Mouse (Mus musculus) testis, adult 2 months (tissue): Measurements from ENCODE around the gene Matn3. TPM values are rescaled to one million over a fixed set of nuclear protein-coding genes. Genes with fewer than 3 reads are reported as not detected.

Experiments
- H3K27ac ChIP-seq: fragments of 200-500 bp; 2 replicates; pipeline ENCODE4 v1.5.1; 2012; ENCODE audit warnings: low read depth, low read length; ENCODE audit not compliant: control insufficient read depth, insufficient read depth
- H3K27me3 ChIP-seq: fragments of 200-500 bp; 2 replicates; pipeline ENCODE4 v1.6.1; 2012; ENCODE audit warnings: mild to moderate bottlenecking, low read length, moderate library complexity; ENCODE audit not compliant: control insufficient read depth, insufficient read depth
- H3K36me3 ChIP-seq: fragments of 200-500 bp; 2 replicates; pipeline ENCODE4 v1.6.1; 2012; ENCODE audit warnings: mild to moderate bottlenecking, low read length; ENCODE audit not compliant: control insufficient read depth, insufficient read depth
- H3K4me1 ChIP-seq: fragments of 200-500 bp; 2 replicates; pipeline ENCODE4 v1.6.1; 2012; ENCODE audit warnings: low read length; ENCODE audit not compliant: control insufficient read depth, insufficient read depth
- H3K4me3 ChIP-seq: fragments of 200-500 bp; 2 replicates; pipeline ENCODE4 v1.5.1; 2012; ENCODE audit warnings: low read depth, mild to moderate bottlenecking, low read length, moderate library complexity, mixed read lengths; ENCODE audit not compliant: control insufficient read depth
- CTCF ChIP-seq: fragments of 200-500 bp; IDR thresholded peaks from 2 replicates; pipeline ENCODE4 v1.5.1; 2012; ENCODE audit warnings: low read depth, mild to moderate bottlenecking, inconsistent platforms, low read length, moderate library complexity; ENCODE audit not compliant: control insufficient read depth, insufficient read depth, insufficient replicate concordance
- POLR2A ChIP-seq: fragments of 200-500 bp; IDR thresholded peaks from 2 replicates; pipeline ENCODE4 v1.6.1; 2012; ENCODE audit warnings: low read depth, mild to moderate bottlenecking, inconsistent platforms, low read length, moderate library complexity; ENCODE audit not compliant: control insufficient read depth
- polyA plus RNA-seq: library from polyadenylated mRNA; depleted of rRNA; stranded (reverse); fragments of >200 nt; gene quantifications from 2 replicates; pipeline ENCODE4 v1.2.3, GENCODE M21; 2012

Matn3 gene
- polyA plus RNA-seq, 1 experiment: 0.07 TPM

- no peak for TF ChIP-seq CTCF
- TF ChIP-seq POLR2A: no peak
- peak overlapping the region; percentile 82 for H3K27ac ChIP-seq
- no peaks in the 10 kb centered on the region for H3K36me3 ChIP-seq
- peaks cover 6% of the 10 kb centered on the region for H3K4me1 ChIP-seq
- no peaks in the 10 kb centered on the region for H3K27me3 ChIP-seq
- no peak overlapping the region for H3K4me3 ChIP-seq
These were observed 34.7 kb upstream of the Matn3 start for GRCm38 (mm10) chr12:8912860-8913685.

GRCm38 (mm10) chr12:8913701-8914340 lies 33.9 kb upstream of the Matn3 start:
- Histone ChIP-seq H3K36me3 (no peaks in the 10 kb centered on the region), H3K4me1 (peaks cover 8% of the 10 kb centered on the region), H3K4me3 (no peak overlapping the region), H3K27me3 (no peaks in the 10 kb centered on the region), H3K27ac (peak overlapping the region; percentile 75)
- TF ChIP-seq CTCF: no peak
- TF ChIP-seq POLR2A: no peak

- Histone ChIP-seq H3K4me1 (peaks cover 8% of the 10 kb centered on the region), H3K4me3 (no peak overlapping the region), H3K36me3 (no peaks in the 10 kb centered on the region), H3K27me3 (no peaks in the 10 kb centered on the region), H3K27ac (peak overlapping the region; percentile 61)
- TF ChIP-seq POLR2A (0 out of 2 replicates have a peak, but pooled peaks have one; percentile 35), CTCF (no peak)
These were observed 31.4 kb upstream of the Matn3 start for GRCm38 (mm10) chr12:8916378-8916777.

- H3K27ac ChIP-seq: no peak overlapping the region
- peaks cover 6% of the 10 kb centered on the region for H3K4me1 ChIP-seq
- H3K27me3 ChIP-seq: no peaks in the 10 kb centered on the region
- H3K36me3 ChIP-seq: no peaks in the 10 kb centered on the region
- TF ChIP-seq POLR2A (no peak), CTCF (no peak)
- no peak overlapping the region for H3K4me3 ChIP-seq
These were observed 28.5 kb upstream of the Matn3 start for GRCm38 (mm10) chr12:8919231-8919630.

GRCm38 (mm10) chr12:8920996-8921393 lies 26.7 kb upstream of the Matn3 start:
- peak overlapping the region; percentile 98 for H3K4me3 ChIP-seq

GRCm38 (mm10) chr12:8921394-8922368 lies 26.0 kb upstream of the Matn3 start, which contains the start of gene Laptm4a:
Gene Laptm4a, plus strand, starts transcription at chr12:8921664.
- Histone ChIP-seq H3K36me3 (no peaks in the 10 kb centered on the region; the same call in 1 of the 2 replicates), H3K4me3 (peak within 1 kb of the TSS; percentile 98), H3K27me3 (no peaks in the 10 kb centered on the region), H3K27ac (peak within 1 kb of the TSS; percentile 99), H3K4me1 (peaks cover 4% of the 10 kb centered on the region; the same call in 1 of the 2 replicates)
- TF ChIP-seq CTCF (no peak), POLR2A (peak; percentile 88)

More at GRCm38 (mm10) chr12:8920996-8921393, 26.7 kb upstream of the Matn3 start:
- H3K4me1 ChIP-seq: peaks cover 6% of the 10 kb centered on the region
- no peaks in the 10 kb centered on the region for H3K36me3 ChIP-seq
- no peaks in the 10 kb centered on the region for H3K27me3 ChIP-seq
- H3K27ac ChIP-seq: peak overlapping the region; percentile 99
- TF ChIP-seq CTCF: no peak
- no peak for TF ChIP-seq POLR2A
